Mouse (Mus musculus) left cerebral cortex, adult 2 months (tissue): ENCODE measurements at regions not wholly inside any gene's neighbourhood (a gene's known extent, or its start where the extent isn't known, plus 50 kb on each side); places are given as distances from the start of the nearest gene placed in this dataset.

Source experiments
- DNase-seq, 2 experiments: peaks; one replicate each; pipeline ENCODE4 v3.0.0; 2021 to 2022; ENCODE audit warnings: low spot score in 2 of 2, mixed read lengths in 1 of 2; ENCODE audit errors: extremely low spot score in 1 of 2
- H3K27ac ChIP-seq: fragments of 200-600 bp; 2 replicates; pipeline ENCODE4 v1.8.1; 2022
- H3K4me3 ChIP-seq: fragments of 200-600 bp; 2 replicates; pipeline ENCODE4 v1.8.1; 2022
- CTCF ChIP-seq: fragments of 200-600 bp; IDR thresholded peaks from 2 replicates; pipeline ENCODE4 v1.8.1; 2022; ENCODE audit warnings: antibody characterized with exemption, mild to moderate bottlenecking, moderate library complexity
- intact Hi-C: fragments of 180-260 bp; cut with DNase I; formaldehyde crosslinking; loops from one replicate; pipeline ENCODE4 v1.15.1; 2025

DNA sequence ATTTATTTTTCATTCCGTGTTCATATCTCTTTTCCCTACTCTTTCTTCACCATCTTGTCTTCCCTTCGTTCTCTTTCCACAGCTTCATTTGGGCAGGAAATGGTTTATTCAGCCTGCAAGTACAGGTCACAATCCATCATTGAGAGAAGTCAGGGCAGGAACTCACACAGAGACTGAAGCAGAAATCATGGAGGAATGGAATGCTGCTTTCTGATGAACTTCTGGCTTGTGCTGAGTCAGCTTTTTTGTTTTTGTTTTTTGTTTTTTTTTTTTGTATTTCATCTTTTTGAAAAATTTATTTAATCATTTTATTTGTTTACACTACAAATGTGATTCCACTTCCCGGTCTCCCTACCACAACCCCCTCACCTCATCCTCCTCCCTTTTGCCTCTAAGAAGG is 51.2 kb upstream of the Suclg2 start:
- DNase-seq: no peak
- no peak for TF ChIP-seq CTCF
- intact Hi-C loops: no loop called here
- H3K4me3 ChIP-seq: no peak overlapping the region
- H3K27ac ChIP-seq: no peak overlapping the region

DNA sequence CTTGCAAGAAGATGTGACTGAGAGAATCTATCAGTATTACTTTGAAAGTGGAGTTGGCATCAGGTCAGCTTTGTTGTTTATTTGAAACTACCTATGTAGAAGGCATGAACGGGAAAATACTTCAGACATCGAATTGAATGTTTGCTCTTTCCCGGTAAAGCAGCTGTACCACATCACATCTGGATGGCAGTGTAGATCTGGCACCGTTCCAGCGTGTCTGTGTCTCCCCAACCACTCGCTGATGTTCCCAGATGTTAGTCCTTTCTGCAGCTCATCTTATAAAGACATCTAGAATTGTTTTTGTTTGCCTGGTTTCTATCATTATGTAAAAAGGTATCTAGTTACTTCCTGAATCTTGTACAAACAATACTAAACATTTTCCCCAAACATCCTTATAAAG is 83.1 kb upstream of the Suclg2 start:
- intact Hi-C loops: no loop called here
- no peak for TF ChIP-seq CTCF
- no peak for DNase-seq

DNA sequence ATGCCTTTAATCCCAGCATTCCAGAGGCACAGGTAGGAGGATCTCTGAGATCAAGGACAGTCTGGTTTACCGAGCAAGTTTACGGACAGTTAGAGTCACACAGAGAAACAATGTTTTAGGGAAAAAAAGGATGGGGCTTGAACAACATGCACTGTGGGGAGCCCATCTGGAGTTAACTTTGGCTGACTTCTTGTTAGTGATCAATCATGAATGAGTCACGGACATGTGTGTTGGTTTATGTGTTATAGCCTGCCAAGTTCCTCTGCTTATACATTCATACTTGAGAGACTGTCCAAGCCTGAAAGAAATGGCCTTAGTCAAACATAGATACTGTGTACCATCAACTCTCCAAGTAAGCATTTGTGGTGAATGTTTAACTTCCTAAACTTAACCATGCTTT is 122.9 kb upstream of the Suclg2 start:
- H3K27ac ChIP-seq: no peak overlapping the region
- intact Hi-C loops: no loop called here
- H3K4me3 ChIP-seq: no peak overlapping the region
- no peak for DNase-seq
- no peak for TF ChIP-seq CTCF

More for the DNA sequence above, 83.1 kb upstream of the Suclg2 start:
- no peak overlapping the region for H3K4me3 ChIP-seq
- no peak overlapping the region for H3K27ac ChIP-seq

DNA sequence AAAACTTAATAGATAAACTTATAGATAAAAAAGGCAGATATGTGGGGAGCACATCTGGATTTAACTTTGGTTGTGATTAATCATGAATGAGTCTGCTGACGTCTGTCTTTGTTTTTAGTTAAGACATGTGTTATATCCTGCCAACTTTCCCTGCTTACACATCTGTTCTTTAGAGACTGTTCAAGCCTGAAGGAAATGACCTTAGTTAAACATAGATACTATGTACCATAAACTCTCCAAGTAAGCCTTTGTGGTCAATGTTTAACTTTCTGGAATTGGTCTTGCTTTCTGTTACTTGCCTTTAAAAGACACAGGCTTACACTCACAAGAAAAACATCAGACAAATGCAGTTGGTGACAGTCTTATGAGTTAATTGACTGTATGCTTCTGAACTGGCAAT is 127.9 kb upstream of the Suclg2 start:
- intact Hi-C loops: no loop called here
- Histone ChIP-seq H3K27ac (no peak overlapping the region), H3K4me3 (no peak overlapping the region)
- TF ChIP-seq CTCF: no peak
- no peak for DNase-seq

DNA sequence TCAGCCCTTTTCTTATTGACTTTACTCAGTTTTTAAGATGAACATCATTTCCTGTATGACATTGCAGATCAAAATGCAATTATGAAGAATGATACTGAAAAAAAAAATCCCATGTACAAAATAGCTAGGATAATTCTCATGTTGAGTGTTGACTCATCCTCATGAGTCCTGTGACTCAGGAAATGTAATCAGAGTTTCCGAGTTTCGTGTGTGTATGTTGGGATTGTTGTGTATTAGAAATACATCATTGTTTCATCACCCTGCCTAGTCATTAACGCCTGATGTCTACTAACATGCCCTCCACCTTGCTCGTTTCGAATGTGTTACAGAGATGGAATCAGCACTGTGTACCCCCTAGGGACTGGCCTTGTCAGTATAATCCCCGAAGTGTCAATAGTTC is 156.9 kb upstream of the Suclg2 start:
- no peak overlapping the region for H3K27ac ChIP-seq
- no peak for TF ChIP-seq CTCF
- intact Hi-C loops: no loop called here
- H3K4me3 ChIP-seq: no peak overlapping the region
- DNase-seq: no peak

DNA sequence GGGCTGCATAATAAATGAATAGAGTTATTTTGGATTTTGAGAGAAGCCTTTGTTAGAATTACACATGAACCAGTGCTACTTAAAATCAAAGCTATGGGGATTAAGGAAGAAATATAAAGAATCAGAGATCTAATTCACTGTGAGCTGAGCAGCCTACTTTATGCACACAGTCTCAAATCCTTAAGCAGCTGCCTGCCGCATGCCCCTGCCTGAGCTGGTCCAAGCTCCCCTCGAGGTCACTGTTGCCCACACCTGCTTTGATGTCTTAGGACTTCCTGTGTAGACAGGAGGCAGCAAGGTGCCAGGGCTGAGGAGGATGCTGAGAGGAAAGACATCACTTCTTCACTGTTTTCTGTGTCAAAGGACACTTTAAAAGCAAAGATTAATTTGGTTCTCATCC is 157.7 kb upstream of the Suclg2 start:
- no peak overlapping the region for H3K4me3 ChIP-seq
- DNase-seq: no peak
- intact Hi-C loops: no loop called here
- no peak overlapping the region for H3K27ac ChIP-seq
- TF ChIP-seq CTCF: no peak

DNA sequence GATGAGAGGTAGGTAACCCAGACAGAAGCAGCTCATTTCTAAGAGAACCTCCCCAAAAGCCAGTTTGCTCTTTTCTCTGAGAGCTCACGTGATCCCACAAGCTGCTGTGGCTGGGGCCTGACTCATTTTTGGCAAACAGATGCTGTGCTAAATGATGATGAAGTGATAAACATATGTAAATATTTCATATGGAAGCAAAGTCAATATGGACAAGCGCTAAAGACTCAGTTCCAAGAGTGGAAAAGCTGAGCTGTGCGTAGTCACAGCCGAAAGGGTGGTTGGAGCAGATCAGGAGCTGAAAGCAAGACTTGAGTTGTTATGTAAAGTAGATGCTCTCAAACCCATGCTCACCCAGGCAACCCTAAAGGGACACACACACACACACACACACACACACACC is 168.0 kb upstream of the Suclg2 start:
- DNase-seq: no peak
- TF ChIP-seq CTCF: no peak
- H3K4me3 ChIP-seq: no peak overlapping the region

DNA sequence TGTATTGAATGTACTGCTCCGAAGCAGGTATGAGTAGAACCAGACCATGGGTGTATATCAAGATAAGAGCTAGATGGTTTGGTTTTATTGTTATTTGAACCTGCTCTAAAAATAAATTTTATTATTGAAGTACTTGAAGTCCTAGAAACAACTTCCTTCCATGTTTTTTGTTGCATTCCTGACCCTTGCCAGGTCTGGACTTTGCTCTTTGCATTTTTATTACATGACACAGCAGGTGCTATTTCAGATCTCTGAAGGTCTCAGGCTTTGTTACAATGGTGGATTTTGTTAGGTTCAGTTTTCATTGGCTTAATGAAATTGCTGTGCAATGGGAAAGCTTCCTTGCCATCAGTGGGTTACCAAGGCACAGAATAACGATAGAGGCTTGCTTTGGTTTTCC is 184.0 kb upstream of the Suclg2 start:
- intact Hi-C loops: loop anchor here (5.0 kb wide), 1 partner anchor 195 kb away; no protein-coding TSS in a partner anchor
- no peak overlapping the region for H3K4me3 ChIP-seq
- no peak for DNase-seq
- no peak for TF ChIP-seq CTCF
- no peak overlapping the region for H3K27ac ChIP-seq

More for the DNA sequence above, 168.0 kb upstream of the Suclg2 start:
- H3K27ac ChIP-seq: no peak overlapping the region
- intact Hi-C loops: no loop called here

DNA sequence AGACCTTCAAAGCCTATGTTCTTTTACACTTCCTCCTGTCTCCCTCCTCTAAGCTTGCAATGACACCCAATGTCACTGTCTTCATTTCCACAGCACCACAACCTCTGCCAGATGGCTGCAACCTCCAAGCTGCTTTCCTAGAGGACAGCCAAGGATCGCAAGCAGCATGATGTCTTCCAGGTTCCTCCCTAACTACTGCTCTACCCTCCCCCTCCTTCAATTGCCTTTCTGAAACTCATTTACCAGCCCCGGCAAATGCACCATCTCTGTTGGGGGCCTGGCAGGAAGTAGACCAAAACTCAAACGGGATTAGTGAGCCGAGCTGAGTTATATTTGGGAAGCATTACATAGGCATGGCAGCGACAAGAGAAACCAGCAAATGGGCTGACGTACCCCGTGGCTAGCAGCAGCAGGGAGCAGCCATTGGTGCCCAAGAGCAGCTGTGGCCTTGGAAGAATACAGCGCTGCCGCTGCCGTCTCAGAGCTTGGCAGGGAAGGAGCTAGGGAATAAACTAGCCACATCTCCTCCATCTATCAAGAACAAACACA is 185.6 kb upstream of the Suclg2 start:
- intact Hi-C loops: loop anchor here (5.0 kb wide), 1 partner anchor 193 kb away; no protein-coding TSS in a partner anchor
- DNase-seq: no peak
- peak overlapping the region; percentile 54 for H3K27ac ChIP-seq
- H3K4me3 ChIP-seq: no peak overlapping the region
- TF ChIP-seq CTCF: no peak

DNA sequence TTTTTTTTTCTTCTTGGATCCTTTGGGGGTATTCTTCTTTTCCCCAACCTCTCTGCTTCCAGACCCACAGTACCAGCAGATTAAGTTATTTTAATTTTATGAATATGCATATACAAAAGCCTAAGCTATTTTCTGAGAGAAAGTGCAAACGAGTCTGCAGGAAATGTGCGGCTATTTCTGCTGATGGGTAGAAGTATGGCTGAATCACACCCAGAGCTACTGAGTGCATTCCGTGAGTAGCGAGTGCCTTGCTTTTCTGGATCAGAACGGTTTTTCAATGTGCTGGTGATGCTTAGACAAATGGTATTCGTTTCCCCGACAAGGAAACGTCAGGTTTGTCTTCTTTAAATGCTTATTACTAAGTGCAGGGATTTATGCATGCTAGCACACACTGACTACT is 186.5 kb upstream of the Suclg2 start:
- intact Hi-C loops: no loop called here
- no peak overlapping the region for H3K4me3 ChIP-seq
- no peak overlapping the region for H3K27ac ChIP-seq
- peak in 1 of 2 experiments; percentile 24 for DNase-seq
- no peak for TF ChIP-seq CTCF

DNA sequence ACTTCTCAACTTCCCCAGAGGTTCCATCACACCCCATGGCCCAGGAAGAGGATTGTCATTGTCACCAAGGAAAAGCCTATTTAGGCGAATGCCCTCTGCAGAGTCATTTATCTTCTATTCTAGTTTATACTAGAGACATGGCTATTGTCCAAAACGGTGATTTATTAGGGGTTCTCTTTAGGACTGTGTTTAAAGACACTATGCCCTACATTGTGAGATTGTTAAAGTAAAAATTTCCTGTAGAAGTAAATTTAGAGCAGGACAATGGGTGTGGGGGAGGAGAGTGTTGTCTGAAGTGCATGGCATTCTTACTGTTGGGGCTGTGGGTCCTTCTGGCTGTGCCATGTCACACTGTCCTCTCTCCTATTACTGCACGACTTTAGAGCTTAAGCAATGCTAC is 191.2 kb upstream of the Fam19a1 start:
- no peak overlapping the region for H3K27ac ChIP-seq
- no peak for TF ChIP-seq CTCF
- no peak overlapping the region for H3K4me3 ChIP-seq
- intact Hi-C loops: no loop called here
- no peak for DNase-seq

DNA sequence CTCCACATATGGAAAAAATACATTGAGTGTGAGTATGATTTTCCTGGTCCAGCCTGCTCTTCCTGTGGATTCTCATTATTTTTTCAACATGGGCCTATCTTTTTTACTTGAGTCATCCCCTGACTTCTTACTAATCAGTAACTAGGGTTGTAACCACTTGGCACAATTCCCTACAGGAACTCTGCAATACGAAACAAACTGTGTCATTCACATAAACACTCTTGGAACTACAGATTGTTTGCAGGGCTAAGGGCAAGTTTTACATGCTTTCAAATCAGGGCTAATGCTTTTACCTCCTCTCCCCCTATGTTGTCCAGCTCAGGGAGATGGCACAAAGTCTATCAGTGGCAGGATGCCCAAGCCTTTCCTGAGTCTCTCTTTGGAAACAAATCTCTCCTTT is 178.4 kb upstream of the Fam19a1 start:
- DNase-seq: no peak
- Histone ChIP-seq H3K4me3 (no peak overlapping the region), H3K27ac (no peak overlapping the region)
- no peak for TF ChIP-seq CTCF
- intact Hi-C loops: no loop called here

DNA sequence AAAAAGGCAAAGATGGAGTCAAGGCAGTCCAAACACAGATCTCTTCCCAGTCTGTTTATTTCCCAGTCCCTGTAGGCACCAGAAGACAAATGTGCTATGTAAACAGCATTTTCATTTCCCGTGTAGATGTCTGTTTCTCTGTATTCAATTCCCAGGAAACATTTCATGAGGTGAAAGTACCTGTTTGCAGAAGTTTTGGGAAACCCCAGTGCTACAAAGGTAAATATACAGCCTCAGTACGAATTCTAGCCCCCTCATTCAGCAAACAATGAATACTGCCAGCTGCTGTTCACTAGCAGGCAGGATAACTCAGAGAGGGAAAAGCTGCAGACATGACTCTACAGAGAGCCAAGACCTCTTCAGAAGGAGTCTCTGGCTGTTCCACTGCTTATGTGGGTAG is 176.4 kb upstream of the Fam19a1 start:
- intact Hi-C loops: no loop called here
- no peak for DNase-seq
- no peak overlapping the region for H3K27ac ChIP-seq
- no peak for TF ChIP-seq CTCF
- H3K4me3 ChIP-seq: no peak overlapping the region
